Mouse (Mus musculus) heart, adult 2 months (tissue): ENCODE measurements around the gene Dact3.

Experiments used
- CTCF ChIP-seq: fragments of 200-600 bp; IDR thresholded peaks from 2 replicates; pipeline ENCODE4 v1.8.1; 2022; ENCODE audit warnings: antibody characterized with exemption, mild to moderate bottlenecking, moderate library complexity
- EP300 ChIP-seq: fragments of 200-500 bp; IDR thresholded peaks from 2 replicates; pipeline ENCODE4 v1.6.1; 2011; ENCODE audit warnings: low read depth, low read length, control low read depth; ENCODE audit not compliant: insufficient read depth
- POLR2A ChIP-seq: fragments of 200-500 bp; IDR thresholded peaks from 2 replicates; pipeline ENCODE4 v1.6.1; 2011; ENCODE audit warnings: mild to moderate bottlenecking, low read depth, low read length, control low read depth; ENCODE audit not compliant: insufficient read depth

GRCm38 (mm10) chr7:16842645-16843063 is 32.5 kb upstream of the Dact3 start, which contains the start of gene Prkd2:
- TF ChIP-seq CTCF (no peak), EP300 (no peak), POLR2A (peak; percentile 80; the same call in 1 of the 2 replicates)
